Mouse (Mus musculus): ENCODE measurements around the gene Sdf4. TPM values are rescaled to one million over a fixed set of nuclear protein-coding genes. Genes with fewer than 3 reads are reported as not detected.

The Sdf4 gene
- total RNA-seq (2021), result 10 to 100 TPM; 79.2 to 91.0 TPM
- 23.7 and 37.1 TPM in 2 replicates for polyA plus RNA-seq (2012; rRNA removed)
- long read RNA-seq, full-length matches to known transcripts, result 51 of 66 reads
- long read RNA-seq, partial matches to known transcripts, result 13 of 66 reads
- long read RNA-seq, other reads (novel, unspliced or antisense), result 2 of 66 reads

DNA sequence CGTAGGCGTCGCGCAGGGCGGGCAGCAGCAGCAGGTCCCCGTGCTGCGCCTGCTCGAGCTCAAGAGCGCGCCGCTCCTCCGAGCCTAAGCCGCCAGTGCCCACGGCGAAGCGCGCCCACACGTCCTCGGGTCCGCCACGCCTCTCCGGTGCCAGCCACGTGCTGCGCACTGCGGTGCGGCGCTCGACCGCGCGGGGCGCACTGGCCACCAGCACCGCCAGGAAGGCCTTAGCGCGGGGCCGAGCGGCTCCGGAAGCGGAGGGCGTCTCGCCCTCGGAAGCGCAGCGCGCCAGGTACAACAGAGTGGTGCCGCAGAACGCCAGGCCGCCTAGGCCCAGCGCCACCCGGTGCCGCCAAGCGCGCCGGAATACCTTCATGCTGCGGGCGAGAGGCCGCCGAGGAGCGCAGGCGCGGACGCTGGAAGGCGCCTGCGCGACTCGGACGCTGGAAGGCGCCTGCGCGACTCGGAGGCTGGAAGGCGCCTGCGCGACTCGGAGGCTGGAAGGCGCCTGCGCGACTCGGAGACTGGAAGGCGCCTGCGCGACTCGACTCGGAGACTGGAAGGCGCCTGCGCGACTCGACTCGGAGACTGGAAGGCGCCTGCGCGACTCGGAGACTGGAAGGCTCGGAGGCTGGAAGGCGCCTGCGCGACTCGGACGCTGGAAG, at the start of gene Sdf4, which contains the start of gene B3galt6:
TSS of gene Sdf4 (plus strand) at position 632 of the 665 bp plus-strand sequence.
TSS of gene B3galt6 (minus strand) at position 409 of the 665 bp plus-strand sequence.
- TF ChIP-seq CTCF (IDR thresholded peaks at IDR 0.05), result peak; percentile 91
- TF ChIP-seq POLR2A (IDR thresholded peaks at IDR 0.05; ENCODE audit: insufficient read depth, low read depth, low read length), result no peak
- TF ChIP-seq EP300 (IDR thresholded peaks at IDR 0.05; ENCODE audit: insufficient read depth, low read depth, low read length), result 0 out of 2 replicates have a peak, but pooled peaks have one; percentile 53
- peak within 1 kb of the TSS; percentile 98 for H3K27ac ChIP-seq
- peak within 1 kb of the TSS; percentile 99 for H3K9ac ChIP-seq (ENCODE audit: low read depth, low read length)
- peaks cover 8% of the 10 kb centered on the region for H3K4me1 ChIP-seq (ENCODE audit: control insufficient read depth, insufficient read depth, low read length)
- peak in 1 of 2 experiments; percentile 89 for DNase-seq
- under 1% methylated on average over 99 of the region's 99 CpGs for WGBS
- peaks cover 4% of the 10 kb centered on the region; the same call in 1 of the 2 replicates for H3K36me3 ChIP-seq (ENCODE audit: control insufficient read depth, insufficient read depth, low read length)
- intact Hi-C loops (cut with DNase I), result loop anchor here (5.0 kb wide), 3 partner anchors 40 to 125 kb away; partner anchors contain the start of genes Cptp, Ints11 and Ube2j2
- no peaks in the 10 kb centered on the region for H3K27me3 ChIP-seq (ENCODE audit: control insufficient read depth, insufficient read depth, low read length)
- peaks cover 5% of the 10 kb centered on the region; the same call in 1 of the 2 replicates for H3K79me2 ChIP-seq (replicated peaks; ENCODE audit: control insufficient read depth, insufficient read depth, low read length)
- H3K4me3 ChIP-seq, result peak within 1 kb of the TSS; percentile 89

DNA sequence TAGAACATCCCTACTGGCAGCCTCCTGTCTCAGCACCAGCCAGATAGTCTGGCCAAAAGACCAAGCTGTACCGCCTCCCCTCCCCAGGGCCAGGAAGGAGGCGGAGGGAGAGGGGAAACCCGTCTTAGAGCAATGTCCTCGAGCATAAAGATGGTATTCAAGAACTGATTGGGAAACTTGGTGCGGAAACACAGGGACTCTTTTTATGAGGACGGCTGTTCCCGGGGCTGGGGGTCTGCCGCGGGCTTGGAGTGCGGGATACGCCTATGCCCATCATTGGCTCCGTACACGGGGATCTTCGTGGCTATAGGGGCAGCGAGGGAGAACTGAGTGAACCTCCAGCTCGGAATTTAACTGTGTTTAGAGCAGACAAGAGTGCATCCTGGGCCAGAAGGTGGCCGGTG, 49.6 kb upstream of the Sdf4 start:
- intact Hi-C loops (cut with DNase I), result loop anchor here (1.0 to 5.0 kb wide), 4 partner anchors 49 to 112 kb away; partner anchors contain the start of genes Aurkaip1, B3galt6, Cptp and Ints11
- Histone ChIP-seq H3K4me1 (ENCODE audit: control insufficient read depth, insufficient read depth, low read length) (peaks cover 10% of the 10 kb centered on the region), H3K36me3 (ENCODE audit: control insufficient read depth, insufficient read depth, low read length) (peaks cover 12% of the 10 kb centered on the region)

GRCm38 (mm10) chr4:155943534-155944249, 49.0 kb upstream of the Sdf4 start, which contains the start of gene Ube2j2:
TSS of gene Ube2j2 (plus strand) at chr4:155943831.
- under 1% methylated on average over 83 of the region's 85 CpGs for WGBS
- TF ChIP-seq POLR2A (IDR thresholded peaks at IDR 0.05; ENCODE audit: insufficient read depth, low read depth, low read length) (peak; percentile 93), EP300 (IDR thresholded peaks at IDR 0.05; ENCODE audit: insufficient read depth, low read depth, low read length) (peak; percentile 98), CTCF (IDR thresholded peaks at IDR 0.05) (peak; percentile 8; the same call in 1 of the 2 replicates)

More for the DNA sequence above, 49.6 kb upstream of the Sdf4 start:
- Histone ChIP-seq H3K4me3 (peak overlapping the region; percentile 97), H3K9ac (ENCODE audit: low read depth, low read length) (peak overlapping the region; percentile 76), H3K27me3 (ENCODE audit: control insufficient read depth, insufficient read depth, low read length) (no peaks in the 10 kb centered on the region), H3K79me2 (replicated peaks; ENCODE audit: control insufficient read depth, insufficient read depth, low read length) (peaks cover 9% of the 10 kb centered on the region), H3K27ac (peak overlapping the region; percentile 93)
- DNase-seq, result peak in 1 of 2 experiments; percentile 61
- TF ChIP-seq CTCF (IDR thresholded peaks at IDR 0.05) (no peak), EP300 (IDR thresholded peaks at IDR 0.05; ENCODE audit: insufficient read depth, low read depth, low read length) (no peak), POLR2A (IDR thresholded peaks at IDR 0.05; ENCODE audit: insufficient read depth, low read depth, low read length) (no peak)
- WGBS, result 0% methylated on average over 17 of the region's 17 CpGs

DNA sequence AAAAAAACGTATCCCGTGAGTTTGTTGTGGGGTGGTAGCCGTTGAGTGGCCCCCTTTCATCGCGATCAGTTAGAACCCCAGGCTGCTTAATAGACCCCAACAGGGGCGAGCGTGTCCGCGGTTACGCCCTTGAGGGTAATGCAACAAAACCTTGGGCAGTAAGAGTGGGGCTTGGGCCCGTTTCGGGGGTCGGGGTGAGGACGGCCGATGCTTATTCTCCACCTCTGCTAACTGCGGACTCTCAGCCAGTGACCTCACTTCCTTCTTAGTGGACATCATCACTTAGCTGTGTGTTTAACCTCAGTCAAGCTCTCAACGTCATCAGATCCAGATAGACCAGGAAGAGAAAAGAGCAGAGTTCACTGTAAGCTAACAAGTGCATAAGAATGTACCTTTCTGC, 48.4 kb upstream of the Sdf4 start:
- Histone ChIP-seq H3K4me3 (peak overlapping the region; percentile 97), H3K27me3 (ENCODE audit: control insufficient read depth, insufficient read depth, low read length) (no peaks in the 10 kb centered on the region), H3K36me3 (ENCODE audit: control insufficient read depth, insufficient read depth, low read length) (peaks cover 12% of the 10 kb centered on the region), H3K79me2 (replicated peaks; ENCODE audit: control insufficient read depth, insufficient read depth, low read length) (peaks cover 13% of the 10 kb centered on the region), H3K27ac (peak overlapping the region; percentile 86), H3K4me1 (ENCODE audit: control insufficient read depth, insufficient read depth, low read length) (peaks cover 10% of the 10 kb centered on the region), H3K9ac (ENCODE audit: low read depth, low read length) (peak overlapping the region; percentile 90)
- WGBS, result 2% methylated on average over 17 of the region's 17 CpGs
- intact Hi-C loops (cut with DNase I), result loop anchor here (5.0 kb wide), 1 partner anchor 48 kb away; the partner anchor contains the start of genes B3galt6 and Sdf4
- TF ChIP-seq CTCF (IDR thresholded peaks at IDR 0.05) (no peak), EP300 (IDR thresholded peaks at IDR 0.05; ENCODE audit: insufficient read depth, low read depth, low read length) (no peak), POLR2A (IDR thresholded peaks at IDR 0.05; ENCODE audit: insufficient read depth, low read depth, low read length) (no peak)
- DNase-seq, result peak in 1 of 2 experiments; percentile 19

More at GRCm38 (mm10) chr4:155943534-155944249, 49.0 kb upstream of the Sdf4 start, which contains the start of gene Ube2j2:
- peak; percentile 97 to 100 for DNase-seq
- Histone ChIP-seq H3K4me1 (ENCODE audit: control insufficient read depth, insufficient read depth, low read length) (peaks cover 10% of the 10 kb centered on the region), H3K36me3 (ENCODE audit: control insufficient read depth, insufficient read depth, low read length) (peaks cover 12% of the 10 kb centered on the region), H3K9ac (ENCODE audit: low read depth, low read length) (peak within 1 kb of the TSS; percentile 90), H3K4me3 (peak within 1 kb of the TSS; percentile 97), H3K79me2 (replicated peaks; ENCODE audit: control insufficient read depth, insufficient read depth, low read length) (peaks cover 12% of the 10 kb centered on the region), H3K27me3 (ENCODE audit: control insufficient read depth, insufficient read depth, low read length) (no peaks in the 10 kb centered on the region), H3K27ac (peak within 1 kb of the TSS; percentile 93)
- intact Hi-C loops (cut with DNase I), result loop anchor here (1.0 to 5.0 kb wide), 4 partner anchors 49 to 112 kb away; partner anchors contain the start of genes Aurkaip1, B3galt6, Cptp and Ints11

- no peak for DNase-seq
- Histone ChIP-seq H3K36me3 (ENCODE audit: control insufficient read depth, insufficient read depth, low read length) (peaks cover 16% of the 10 kb centered on the region), H3K27ac (no peak overlapping the region), H3K27me3 (ENCODE audit: control insufficient read depth, insufficient read depth, low read length) (no peaks in the 10 kb centered on the region), H3K4me1 (ENCODE audit: control insufficient read depth, insufficient read depth, low read length) (peaks cover 10% of the 10 kb centered on the region), H3K79me2 (replicated peaks; ENCODE audit: control insufficient read depth, insufficient read depth, low read length) (peaks cover 14% of the 10 kb centered on the region), H3K9ac (ENCODE audit: low read depth, low read length) (no peak overlapping the region), H3K4me3 (no peak overlapping the region)
- intact Hi-C loops (cut with DNase I), result no loop called here
- TF ChIP-seq CTCF (IDR thresholded peaks at IDR 0.05) (no peak), EP300 (IDR thresholded peaks at IDR 0.05; ENCODE audit: insufficient read depth, low read depth, low read length) (no peak), POLR2A (IDR thresholded peaks at IDR 0.05; ENCODE audit: insufficient read depth, low read depth, low read length) (no peak)
Measured at GRCm38 (mm10) chr4:155947094-155947493, 45.6 kb upstream of the Sdf4 start.

Measured in heart, adult 2 months (tissue).